19 mouse cellular contexts compared by ENCODE assay signal in genomic region chr14:73477077-73477476, GRCm38 (mm10). TPM values are rescaled to one million over a fixed set of nuclear protein-coding genes. Genes with fewer than 3 reads are reported as not detected.
DNase-seq lines count a peak whose midpoint lies in the region; ATAC-seq and TF ChIP-seq lines count a peak whose summit lies in the region.
"Had no signal": no experiment of that assay in that cellular context is flagged by ENCODE, and none has a peak within 500 bp of the region (broad histone marks: within the 10 kb centered on the region; RNA-seq: fewer than 3 reads in every experiment).

No protein-coding gene starts in this region.

- no peaks in the 10 kb centered on the region for H3K9me3 ChIP-seq in forebrain, embryonic 10.5 days
- no peaks in the 10 kb centered on the region for H3K9me3 ChIP-seq in forebrain, embryonic 15.5 days
- H3K9me3 ChIP-seq in heart, embryonic 12.5 days (replicated peaks): no peaks in the 10 kb centered on the region; the same call in 1 of the 2 replicates
- no peaks in the 10 kb centered on the region for H3K9me3 ChIP-seq in E14TG2a.4 (ENCODE audit: low read length)
- H3K9me3 ChIP-seq: midbrain, embryonic 13.5 days had no signal

- no peaks in the 10 kb centered on the region for H3K36me3 ChIP-seq in forebrain, embryonic 10.5 days (replicated peaks)
- H3K36me3 ChIP-seq in forebrain, embryonic 15.5 days: no peaks in the 10 kb centered on the region
- no peaks in the 10 kb centered on the region for H3K36me3 ChIP-seq in heart, embryonic 12.5 days
- H3K36me3 ChIP-seq in E14TG2a.4 (ENCODE audit: insufficient read depth, low read length): no peaks in the 10 kb centered on the region
- H3K36me3 ChIP-seq: midbrain, embryonic 13.5 days had no signal

- no peaks in the 10 kb centered on the region for H3K27me3 ChIP-seq in forebrain, embryonic 10.5 days (ENCODE audit: poor library complexity, severe bottlenecking)
- no peaks in the 10 kb centered on the region for H3K27me3 ChIP-seq in forebrain, embryonic 15.5 days
- no peaks in the 10 kb centered on the region for H3K27me3 ChIP-seq in heart, embryonic 12.5 days (replicated peaks)
- no peaks in the 10 kb centered on the region for H3K27me3 ChIP-seq in E14TG2a.4 (ENCODE audit: insufficient read depth, low read length)
- H3K27me3 ChIP-seq: midbrain, embryonic 13.5 days had no signal

- H3K27ac ChIP-seq in forebrain, embryonic 10.5 days: 0 out of 2 replicates have a peak overlapping the region, but pooled peaks have one; percentile 48
- no peak overlapping the region for H3K27ac ChIP-seq in forebrain, embryonic 15.5 days (replicated peaks)
- H3K27ac ChIP-seq in heart, embryonic 12.5 days (ENCODE audit: poor library complexity, severe bottlenecking): no peak overlapping the region
- H3K27ac ChIP-seq: hindbrain, embryonic 14.5 days; kidney, postnatal 0 days; midbrain, embryonic 13.5 days had no signal

- H3K4me3 ChIP-seq in forebrain, embryonic 10.5 days: no peak overlapping the region
- H3K4me3 ChIP-seq in forebrain, embryonic 15.5 days: no peak overlapping the region
- H3K4me3 ChIP-seq in heart, embryonic 12.5 days: no peak overlapping the region
- H3K4me3 ChIP-seq in E14TG2a.4 (replicated peaks; ENCODE audit: low read length): 0 out of 2 replicates have a peak overlapping the region, but pooled peaks have one; percentile 1
- H3K4me3 ChIP-seq: midbrain, embryonic 13.5 days had no signal

- no peak for DNase-seq in forebrain, embryonic 10.5 days (ENCODE audit: extremely low spot score, low spot score)
- peak; percentile 49 for DNase-seq in heart, adult 8-10 months (ENCODE audit: low spot score)
- DNase-seq in lung, postnatal 14 days: peak; percentile 34
- DNase-seq: adrenal gland, postnatal 14 days; cerebellum, adult 9-10 months; gastrocnemius, postnatal 25 days; kidney, adult 2 months; right cerebral cortex, postnatal 25 days; thymus, postnatal 14 days had no signal

- peaks cover 23% of the 10 kb centered on the region for H3K4me1 ChIP-seq in forebrain, embryonic 10.5 days
- peaks cover 34% of the 10 kb centered on the region for H3K4me1 ChIP-seq in forebrain, embryonic 15.5 days
- H3K4me1 ChIP-seq in heart, embryonic 12.5 days (replicated peaks): peaks cover 45% of the 10 kb centered on the region
- peaks cover 28% of the 10 kb centered on the region for H3K4me1 ChIP-seq in E14TG2a.4 (replicated peaks; ENCODE audit: low read depth, low read length)

- TF ChIP-seq CTCF in E14TG2a.4 (conservative IDR thresholded peaks at IDR 0.05; ENCODE audit: low read length): no peak

- ATAC-seq in forebrain, embryonic 15.5 days (replicated peaks): no peak
- no peak for ATAC-seq in heart, embryonic 12.5 days (ENCODE audit: insufficient number of reproducible peaks, low FRiP score)
- no peak for ATAC-seq in megakaryocyte-erythroid progenitor cell, adult 5-6 weeks (replicated peaks; ENCODE audit: low FRiP score, low TSS enrichment, poor library complexity, severe bottlenecking)
- ATAC-seq in frontal cortex, adult (ENCODE audit: low TSS enrichment): no peak
- ATAC-seq: inflammation-experienced regulatory T-cells, adult 6 months had no signal

- no peak overlapping the region for H3K9ac ChIP-seq in forebrain, embryonic 15.5 days (replicated peaks)
- H3K9ac ChIP-seq in heart, embryonic 12.5 days: no peak overlapping the region
- H3K9ac ChIP-seq: hindbrain, embryonic 14.5 days; midbrain, embryonic 13.5 days had no signal

- 91% methylated on average over 10 of the region's 10 CpGs for WGBS in forebrain, embryonic 10.5 days
- WGBS in forebrain, embryonic 15.5 days: 95% methylated on average over 10 of the region's 10 CpGs
- WGBS in heart, embryonic 12.5 days: 88% methylated on average over 10 of the region's 10 CpGs

- no peak overlapping the region for H3K4me2 ChIP-seq in forebrain, embryonic 15.5 days (replicated peaks)
- H3K4me2 ChIP-seq in heart, embryonic 12.5 days: no peak overlapping the region
- H3K4me2 ChIP-seq: heart, embryonic 11.5 days; hindbrain, embryonic 14.5 days; midbrain, embryonic 13.5 days had no signal

RNA-seq across cellular contexts. Expression of gene Med4, which starts 32.7 kb away (rescaled TPM):
- polyA plus RNA-seq in forebrain, embryonic 10.5 days (2016; fragmentation: Nextera tagmentation; extraction: Ambion mirVana): 121 and 124 TPM in 2 replicates
- polyA plus RNA-seq in forebrain, embryonic 15.5 days (2015; fragmentation: Nextera tagmentation; extraction: Ambion mirVana): 107 and 109 TPM in 2 replicates
- 10 to 100 TPM; 19.8 to 23.7 (median 21.3) TPM for total RNA-seq in heart, adult 8-10 months (2022)
- polyA plus RNA-seq in heart, embryonic 12.5 days (2016; fragmentation: Nextera tagmentation; extraction: Ambion mirVana): 52.8 and 54.2 TPM in 2 replicates
- 43.6 and 53.8 TPM in 2 replicates for total RNA-seq in megakaryocyte-erythroid progenitor cell, adult 5-6 weeks (2014; fragmentation: Nextera tagmentation)
- total RNA-seq in megakaryocyte-erythroid progenitor cell, adult 5-6 weeks (2017): 83.0 and 85.5 TPM in 2 replicates

RNA-seq across cellular contexts. Expression of gene Sucla2, which starts 48.0 kb away (rescaled TPM):
- polyA plus RNA-seq in forebrain, embryonic 10.5 days (2016; fragmentation: Nextera tagmentation; extraction: Ambion mirVana): 109 and 120 TPM in 2 replicates
- 100 and 101 TPM in 2 replicates for polyA plus RNA-seq in forebrain, embryonic 15.5 days (2015; fragmentation: Nextera tagmentation; extraction: Ambion mirVana)
- total RNA-seq in heart, adult 8-10 months (2022): 100 to 1,000 TPM; 674 to 810 (median 734) TPM
- 200 and 204 TPM in 2 replicates for polyA plus RNA-seq in heart, embryonic 12.5 days (2016; fragmentation: Nextera tagmentation; extraction: Ambion mirVana)
- total RNA-seq in megakaryocyte-erythroid progenitor cell, adult 5-6 weeks (2014; fragmentation: Nextera tagmentation): 54.4 and 65.8 TPM in 2 replicates
- 155 and 159 TPM in 2 replicates for total RNA-seq in megakaryocyte-erythroid progenitor cell, adult 5-6 weeks (2017)
